Mouse (Mus musculus) intestine, embryonic 14.5 days (tissue): ENCODE measurements at regions not wholly inside any gene's neighbourhood (a gene's known extent, or its start where the extent isn't known, plus 50 kb on each side); places are given as distances from the start of the nearest gene placed in this dataset.

Experiments used
- ATAC-seq: fragments of 200-750 bp; cut with Nextera tagmentation; replicated peaks from 2 replicates; pipeline ENCODE4 v1.8.0; 2017; ENCODE audit warnings: low read depth, moderate number of reproducible peaks, moderate TSS enrichment, moderate library complexity; ENCODE audit not compliant: low FRiP score, low TSS enrichment
- DNase-seq: peaks from one replicate; pipeline ENCODE4 v3.0.0-alpha.2; 2018; ENCODE audit warnings: low spot score
- H3K27ac ChIP-seq: fragments of 300-500 bp; sonication (generic); 2 replicates; pipeline ENCODE4 v1.5.1; 2014; ENCODE audit warnings: low read depth, mild to moderate bottlenecking, control low read depth
- H3K27me3 ChIP-seq: fragments of 300-500 bp; sonication (generic); replicated peaks from 2 replicates; pipeline ENCODE4 v1.6.1; 2014; ENCODE audit warnings: low read length, control low read depth; ENCODE audit not compliant: control insufficient read depth, insufficient read depth
- H3K36me3 ChIP-seq: fragments of 300-500 bp; sonication (generic); 2 replicates; pipeline ENCODE4 v1.6.1; 2014; ENCODE audit warnings: low read length, control low read depth; ENCODE audit not compliant: control insufficient read depth, insufficient read depth
- H3K4me1 ChIP-seq: fragments of 300-500 bp; sonication (generic); replicated peaks from 2 replicates; pipeline ENCODE4 v1.6.1; 2014; ENCODE audit warnings: low read length, control low read depth, mixed read lengths; ENCODE audit not compliant: control insufficient read depth, insufficient read depth
- H3K4me2 ChIP-seq: fragments of 300-500 bp; sonication (generic); 2 replicates; pipeline ENCODE4 v1.6.1; 2014; ENCODE audit warnings: low read length
- H3K4me3 ChIP-seq: fragments of 300-500 bp; sonication (generic); 2 replicates; pipeline ENCODE4 v1.5.1; 2014; ENCODE audit warnings: low read depth, low read length, control low read depth, mixed read lengths
- H3K9ac ChIP-seq: fragments of 300-500 bp; sonication (generic); 2 replicates; pipeline ENCODE4 v1.6.1; 2014; ENCODE audit warnings: mild to moderate bottlenecking, low read length
- H3K9me3 ChIP-seq: fragments of 300-500 bp; sonication (generic); 2 replicates; pipeline ENCODE4 v1.6.1; 2016; ENCODE audit warnings: low read length, control low read depth; ENCODE audit not compliant: control insufficient read depth
- WGBS: fragments of 180-500 bp; shearing (Covaris S2); extraction: QIAGEN DNeasy Blood & Tissue Kit; methylation state at CpG from one replicate; pipeline ENCODE4 v1.1.7; 2014; 5-methylcytosine and 5-hydroxymethylcytosine counted together

DNA sequence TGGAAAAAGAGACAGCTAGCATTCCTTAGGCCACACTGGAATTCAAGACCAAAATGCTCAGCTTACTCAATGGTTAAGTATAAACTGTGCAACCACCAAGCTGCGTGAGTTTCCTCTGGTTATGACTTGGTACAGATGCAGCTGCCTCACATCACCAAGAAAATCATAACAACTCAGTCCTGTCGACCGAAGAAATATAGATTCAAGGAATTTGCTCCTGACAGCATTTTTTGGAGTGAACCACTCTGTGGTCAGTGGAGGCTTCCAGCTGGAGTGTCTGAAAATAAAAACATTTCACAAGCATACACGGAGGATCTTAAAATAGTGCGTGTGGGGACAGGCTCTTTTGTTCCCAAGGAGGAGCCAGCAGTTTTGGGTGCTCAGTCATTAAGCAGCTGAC is 253.8 kb downstream of the Bckdhb start:
- Histone ChIP-seq H3K36me3 (no peaks in the 10 kb centered on the region), H3K27ac (peak overlapping the region; percentile 51; the same call in 1 of the 2 replicates), H3K27me3 (no peaks in the 10 kb centered on the region), H3K4me3 (no peak overlapping the region), H3K4me2 (no peak overlapping the region), H3K4me1 (peaks cover 3% of the 10 kb centered on the region; the same call in 1 of the 2 replicates), H3K9me3 (0 out of 2 replicates have a peak, but pooled peaks cover 4% of the 10 kb centered on the region), H3K9ac (no peak overlapping the region)
- ATAC-seq (no peak; the same call in 1 of the 2 replicates), DNase-seq (no peak)
- 38% methylated on average over 5 of the region's 5 CpGs for WGBS

DNA sequence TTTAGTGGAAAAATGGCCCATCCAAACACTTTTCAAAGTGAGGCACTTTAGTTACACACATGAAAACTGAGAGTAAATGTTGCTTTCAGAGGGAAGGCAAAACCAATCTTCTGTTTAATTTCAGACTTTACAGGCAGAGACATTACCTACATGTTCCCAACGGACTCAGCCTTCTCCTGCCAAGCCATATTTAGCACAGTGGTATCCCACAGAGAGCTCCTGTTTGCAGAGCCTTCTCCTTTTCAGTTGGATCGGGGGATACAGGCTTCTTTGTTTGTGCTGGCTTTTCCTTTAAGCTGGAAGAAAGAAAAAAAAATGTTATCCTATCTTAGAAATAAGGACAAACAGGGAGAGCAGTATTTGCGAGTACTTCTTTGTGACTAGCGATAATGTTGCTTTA is 254.3 kb downstream of the Bckdhb start:
- 61% methylated on average over 4 of the region's 4 CpGs for whole genome bisulfite sequencing
- H3K9ac ChIP-seq, result no peak overlapping the region
- no peak for DNase-seq
- no peaks in the 10 kb centered on the region for H3K27me3 ChIP-seq
- no peak overlapping the region for H3K4me3 ChIP-seq
- peaks cover 4% of the 10 kb centered on the region; the same call in 1 of the 2 replicates for H3K4me1 ChIP-seq
- no peak overlapping the region for H3K4me2 ChIP-seq
- H3K9me3 ChIP-seq, result 0 out of 2 replicates have a peak, but pooled peaks cover 4% of the 10 kb centered on the region
- H3K36me3 ChIP-seq, result no peaks in the 10 kb centered on the region
- ATAC-seq, result no peak
- H3K27ac ChIP-seq, result peak overlapping the region; percentile 28; the same call in 1 of the 2 replicates

DNA sequence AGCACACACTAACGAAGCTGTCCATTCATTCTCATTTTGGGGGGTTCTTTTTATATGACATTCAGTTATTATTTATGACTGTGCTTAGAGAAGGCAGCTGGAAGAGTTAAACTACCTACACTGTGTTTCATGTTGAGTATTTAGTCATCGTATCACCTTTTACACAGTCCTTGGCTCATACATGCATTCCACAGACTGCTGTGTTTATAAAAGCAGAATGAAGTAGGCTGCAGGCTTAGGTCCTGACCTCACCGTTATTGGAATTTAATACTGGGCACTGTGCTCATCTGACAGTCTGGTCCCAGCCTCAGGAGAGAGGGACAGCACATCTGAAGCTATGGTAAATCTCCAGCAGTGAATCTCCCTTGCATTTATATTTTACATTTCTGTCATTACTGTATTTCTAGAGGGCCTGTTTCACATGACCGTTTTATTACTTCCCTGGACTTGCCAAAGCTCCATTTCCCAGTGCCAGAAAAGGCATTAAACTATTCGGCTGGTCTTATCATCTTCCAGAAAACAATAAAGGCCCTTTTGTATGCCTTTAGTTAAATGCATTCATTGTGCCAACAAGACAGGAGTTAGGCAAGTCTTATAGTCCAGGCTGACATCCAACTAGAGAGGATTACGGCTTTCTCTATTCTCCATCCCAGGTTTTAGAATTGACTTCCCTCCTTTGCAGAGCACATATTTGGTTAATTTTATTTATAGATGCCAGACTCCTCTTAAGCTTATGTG is 258.9 kb downstream of the Bckdhb start:
- ATAC-seq, result no peak

GRCm38 (mm10) chr9:84187531-84187930 is 262.6 kb downstream of the Bckdhb start:
- H3K9me3 ChIP-seq, result no peaks in the 10 kb centered on the region
- no peak for ATAC-seq
- 73% methylated on average over 3 of the region's 3 CpGs for WGBS

More for the DNA sequence above, 258.9 kb downstream of the Bckdhb start:
- H3K36me3 ChIP-seq, result no peaks in the 10 kb centered on the region
- no peak overlapping the region for H3K27ac ChIP-seq
- H3K9ac ChIP-seq, result no peak overlapping the region
- 44% methylated on average over 6 of the region's 6 CpGs for WGBS
- no peaks in the 10 kb centered on the region for H3K27me3 ChIP-seq
- no peak overlapping the region for H3K4me2 ChIP-seq
- no peak for DNase-seq
- peaks cover 4% of the 10 kb centered on the region; the same call in 1 of the 2 replicates for H3K4me1 ChIP-seq
- H3K4me3 ChIP-seq, result no peak overlapping the region
- 0 out of 2 replicates have a peak, but pooled peaks cover 4% of the 10 kb centered on the region for H3K9me3 ChIP-seq

GRCm38 (mm10) chr9:84193405-84193804 is 268.5 kb downstream of the Bckdhb start:
- Histone ChIP-seq H3K36me3 (no peaks in the 10 kb centered on the region), H3K9ac (no peak overlapping the region), H3K4me1 (no peaks in the 10 kb centered on the region), H3K27me3 (no peaks in the 10 kb centered on the region), H3K4me3 (no peak overlapping the region), H3K27ac (no peak overlapping the region), H3K4me2 (no peak overlapping the region), H3K9me3 (no peaks in the 10 kb centered on the region)
- ATAC-seq, result no peak
- no peak for DNase-seq
- 65% methylated on average over 1 of the region's 1 CpGs for WGBS

More at GRCm38 (mm10) chr9:84187531-84187930, 262.6 kb downstream of the Bckdhb start:
- no peak overlapping the region for H3K27ac ChIP-seq
- H3K4me3 ChIP-seq, result no peak overlapping the region
- H3K9ac ChIP-seq, result no peak overlapping the region
- no peaks in the 10 kb centered on the region for H3K36me3 ChIP-seq
- DNase-seq, result no peak
- H3K4me2 ChIP-seq, result no peak overlapping the region
- no peaks in the 10 kb centered on the region for H3K27me3 ChIP-seq
- peaks cover 4% of the 10 kb centered on the region; the same call in 1 of the 2 replicates for H3K4me1 ChIP-seq

DNA sequence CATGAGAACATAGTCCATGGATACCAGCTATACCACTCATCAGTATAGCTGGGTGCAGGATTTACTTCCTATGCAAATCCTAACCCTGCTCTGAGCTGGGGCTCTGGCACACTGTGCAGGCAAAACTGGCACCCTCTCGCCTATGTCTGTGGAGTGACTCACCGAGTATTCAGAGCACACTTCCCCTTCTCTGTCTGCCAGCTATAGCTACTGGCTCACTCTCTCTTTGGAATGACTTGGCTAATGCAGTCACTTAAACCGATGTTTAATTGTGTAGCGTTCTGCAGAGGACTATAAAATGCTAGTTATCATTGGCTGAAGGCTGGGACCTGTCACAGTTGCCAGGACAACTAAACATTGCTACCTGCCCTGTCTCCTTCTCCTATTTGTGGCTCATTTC is 269.8 kb downstream of the Bckdhb start:
- Histone ChIP-seq H3K27me3 (no peaks in the 10 kb centered on the region), H3K4me3 (no peak overlapping the region), H3K4me1 (no peaks in the 10 kb centered on the region), H3K27ac (no peak overlapping the region), H3K9me3 (no peaks in the 10 kb centered on the region), H3K4me2 (no peak overlapping the region), H3K9ac (no peak overlapping the region), H3K36me3 (no peaks in the 10 kb centered on the region)
- no peak for DNase-seq
- ATAC-seq, result no peak
- 83% methylated on average over 4 of the region's 4 CpGs for WGBS

DNA sequence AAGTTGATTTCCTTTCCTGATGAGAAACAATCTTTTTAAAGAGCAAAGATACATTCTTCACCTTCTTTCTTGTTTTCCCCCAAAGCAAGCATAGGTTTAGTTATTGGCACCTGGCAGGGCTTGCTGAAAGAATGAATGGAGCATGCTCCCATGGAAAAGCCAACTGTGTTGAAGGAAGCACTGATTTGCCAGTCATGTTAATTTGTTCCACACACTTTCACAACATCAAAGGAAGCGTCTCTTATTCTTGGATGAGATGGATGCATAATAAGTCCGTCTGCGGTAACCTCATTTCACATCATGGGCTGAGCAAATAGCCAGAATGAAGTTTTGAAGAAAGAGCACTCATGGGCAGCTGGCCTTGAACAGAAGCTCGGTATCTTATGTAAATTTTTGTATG is 270.4 kb downstream of the Bckdhb start:
- 88% methylated on average over 4 of the region's 4 CpGs for WGBS
- DNase-seq (no peak), ATAC-seq (no peak)
- Histone ChIP-seq H3K36me3 (no peaks in the 10 kb centered on the region), H3K27me3 (no peaks in the 10 kb centered on the region), H3K4me1 (no peaks in the 10 kb centered on the region), H3K4me3 (no peak overlapping the region), H3K9ac (no peak overlapping the region), H3K4me2 (no peak overlapping the region), H3K27ac (no peak overlapping the region), H3K9me3 (no peaks in the 10 kb centered on the region)

DNA sequence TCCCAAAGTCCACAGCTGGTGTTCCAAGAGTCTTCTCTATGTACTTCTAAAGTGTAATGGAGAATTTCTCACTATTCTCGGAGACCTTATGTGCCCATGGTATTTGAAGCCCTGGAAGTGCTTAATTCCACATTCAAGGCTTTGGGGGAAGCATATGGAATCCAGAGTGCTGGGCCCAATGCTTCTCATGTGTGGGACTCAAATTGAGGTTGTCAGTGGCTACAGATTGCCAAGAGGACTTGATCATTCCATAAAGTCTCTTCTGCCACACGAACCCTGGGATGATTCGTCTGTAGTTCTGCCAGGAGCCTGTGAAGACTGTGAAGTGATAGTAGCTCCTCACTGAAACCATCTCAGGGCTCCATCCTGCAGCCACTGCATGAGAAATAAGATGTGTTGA is 275.3 kb downstream of the Bckdhb start:
- H3K4me3 ChIP-seq, result no peak overlapping the region
- no peak overlapping the region for H3K27ac ChIP-seq
- no peaks in the 10 kb centered on the region for H3K4me1 ChIP-seq
- no peak overlapping the region for H3K4me2 ChIP-seq
- no peak overlapping the region for H3K9ac ChIP-seq
- H3K36me3 ChIP-seq, result no peaks in the 10 kb centered on the region
- DNase-seq, result no peak
- no peak for ATAC-seq
- no peaks in the 10 kb centered on the region for H3K9me3 ChIP-seq
- no peaks in the 10 kb centered on the region for H3K27me3 ChIP-seq
- 84% methylated on average over 3 of the region's 3 CpGs for WGBS

DNA sequence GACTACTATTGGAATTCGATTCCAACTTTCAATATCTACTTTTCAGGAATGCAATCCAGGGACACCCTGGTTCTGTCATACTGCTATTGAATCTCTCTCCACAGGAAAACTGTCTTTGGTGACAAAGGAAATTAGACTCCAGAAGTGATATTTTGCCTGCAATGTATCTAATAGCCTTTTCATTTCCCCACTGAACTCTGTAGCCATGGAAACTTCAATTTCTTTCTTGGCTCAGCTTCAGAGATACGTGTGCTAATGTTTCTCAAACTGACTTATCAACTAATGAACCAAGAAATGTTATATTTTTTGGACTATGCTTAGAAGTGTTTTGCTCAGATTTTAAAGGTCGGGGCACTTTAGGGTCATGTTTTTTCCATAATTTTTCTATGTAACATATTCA is 279.1 kb downstream of the Bckdhb start:
- WGBS, result 80% methylated on average over 3 of the region's 3 CpGs
- DNase-seq, result no peak
- Histone ChIP-seq H3K27me3 (no peaks in the 10 kb centered on the region), H3K4me1 (no peaks in the 10 kb centered on the region), H3K9ac (no peak overlapping the region), H3K36me3 (no peaks in the 10 kb centered on the region), H3K27ac (no peak overlapping the region), H3K4me2 (no peak overlapping the region), H3K4me3 (no peak overlapping the region), H3K9me3 (no peaks in the 10 kb centered on the region)
- ATAC-seq, result no peak
